Mouse (Mus musculus) lung, postnatal 0 days (tissue): Measurements from ENCODE around the gene Vps52. TPM values are rescaled to one million over a fixed set of nuclear protein-coding genes. Genes with fewer than 3 reads are reported as not detected.
"Not testable (repeated sequence)": the region's sequence is repeated elsewhere in the genome, so short reads cannot be mapped to it uniquely, and the experiment has no call there.

Experiments used
- ATAC-seq: fragments of 200-750 bp; cut with Nextera tagmentation; 2 replicates; pipeline ENCODE4 v1.8.0; 2017; ENCODE audit warnings: moderate library complexity
- DNase-seq: peaks from one replicate; pipeline ENCODE4 v3.0.0-alpha.2; 2016; ENCODE audit warnings: low spot score
- H3K27ac ChIP-seq: fragments of 300-500 bp; sonication (generic); 2 replicates; pipeline ENCODE4 v1.5.1; 2014; ENCODE audit warnings: antibody characterized with exemption, mild to moderate bottlenecking, low read length, mixed read lengths
- H3K27me3 ChIP-seq: fragments of 300-500 bp; sonication (generic); replicated peaks from 2 replicates; pipeline ENCODE4 v1.6.1; 2014; ENCODE audit warnings: low read length, mixed read lengths; ENCODE audit not compliant: insufficient read depth
- H3K36me3 ChIP-seq: fragments of 300-500 bp; sonication (generic); 2 replicates; pipeline ENCODE4 v1.6.1; 2014; ENCODE audit warnings: low read length, mixed read lengths; ENCODE audit not compliant: insufficient read depth
- H3K4me1 ChIP-seq: fragments of 300-500 bp; sonication (generic); 2 replicates; pipeline ENCODE4 v1.6.1; 2014; ENCODE audit warnings: antibody characterized with exemption, low read depth, low read length, mixed read lengths; ENCODE audit not compliant: insufficient read depth
- H3K4me2 ChIP-seq: fragments of 300-500 bp; sonication (generic); replicated peaks from 2 replicates; pipeline ENCODE4 v1.6.1; 2014; ENCODE audit warnings: low read depth, mild to moderate bottlenecking, low read length, moderate library complexity, mixed read lengths
- H3K4me3 ChIP-seq: fragments of 300-500 bp; sonication (generic); 2 replicates; pipeline ENCODE4 v1.5.1; 2014; ENCODE audit warnings: low read depth, low read length
- H3K9ac ChIP-seq: fragments of 300-500 bp; sonication (generic); replicated peaks from 2 replicates; pipeline ENCODE4 v1.6.1; 2014; ENCODE audit warnings: low read depth, mild to moderate bottlenecking
- H3K9me3 ChIP-seq: fragments of 300-500 bp; sonication (generic); 2 replicates; pipeline ENCODE4 v1.6.1; 2016; ENCODE audit warnings: low read length, mixed read lengths
- CTCF ChIP-seq: IDR thresholded peaks from 2 replicates; pipeline ENCODE4 v1.5.1; 2016; ENCODE audit warnings: antibody characterized with exemption, mild to moderate bottlenecking
- EP300 ChIP-seq: IDR thresholded peaks from 2 replicates; pipeline ENCODE4 v1.6.1; 2016; ENCODE audit warnings: antibody characterized with exemption, mild to moderate bottlenecking, control low read depth
- WGBS: fragments of 180-500 bp; shearing (Covaris S2); extraction: QIAGEN DNeasy Blood & Tissue Kit; methylation state at CpG from one replicate; pipeline ENCODE4 v1.1.7; 2014; 5-methylcytosine and 5-hydroxymethylcytosine counted together
- polyA plus RNA-seq: library from polyadenylated mRNA; unstranded; fragments of >200 nt; fragmentation: Nextera tagmentation; extraction: Ambion mirVana; gene quantifications from 2 replicates; pipeline ENCODE4 v1.2.1, GENCODE M21; 2015

Vps52 gene
- polyA plus RNA-seq, 1 experiment from 2014 or later, result 28.5 TPM

DNA sequence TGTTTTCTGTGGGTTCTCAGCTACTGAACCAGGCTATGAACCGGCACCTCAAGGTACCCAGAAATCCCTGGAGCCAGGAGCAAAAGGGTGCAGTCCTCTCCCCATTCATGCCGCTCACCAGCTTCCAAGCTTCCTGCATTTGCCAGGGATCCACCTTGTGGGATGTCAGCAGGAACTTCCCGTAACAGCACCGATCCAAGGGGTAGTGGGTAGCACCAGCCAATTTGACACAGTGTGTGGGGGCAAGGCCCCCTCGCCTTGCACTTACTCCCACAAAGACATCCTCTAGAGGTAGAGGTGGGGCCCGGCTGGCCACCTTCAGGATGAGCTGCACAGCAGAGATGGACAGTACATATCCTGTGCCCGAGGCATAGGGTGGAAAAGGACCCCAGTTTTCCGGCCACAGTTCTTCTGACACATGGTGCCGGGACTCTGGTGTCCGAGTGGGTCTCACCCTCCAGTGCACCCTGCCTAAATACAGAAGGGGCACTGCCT lies 5.4 kb upstream of the Vps52 start:
- Histone ChIP-seq H3K9ac (peak overlapping the region; percentile 37; the same call in 1 of the 2 replicates), H3K4me1 (peaks cover 12% of the 10 kb centered on the region; the same call in 1 of the 2 replicates), H3K27ac (no peak overlapping the region), H3K36me3 (peaks cover 4% of the 10 kb centered on the region; the same call in 1 of the 2 replicates), H3K27me3 (no peaks in the 10 kb centered on the region), H3K4me2 (peak overlapping the region; percentile 76), H3K4me3 (peak overlapping the region; percentile 42; the same call in 1 of the 2 replicates), H3K9me3 (no peaks in the 10 kb centered on the region)
- DNase-seq (no peak), ATAC-seq (no peak)
- WGBS, result 73% methylated on average over 10 of the region's 10 CpGs
- TF ChIP-seq CTCF (no peak), EP300 (no peak)

DNA sequence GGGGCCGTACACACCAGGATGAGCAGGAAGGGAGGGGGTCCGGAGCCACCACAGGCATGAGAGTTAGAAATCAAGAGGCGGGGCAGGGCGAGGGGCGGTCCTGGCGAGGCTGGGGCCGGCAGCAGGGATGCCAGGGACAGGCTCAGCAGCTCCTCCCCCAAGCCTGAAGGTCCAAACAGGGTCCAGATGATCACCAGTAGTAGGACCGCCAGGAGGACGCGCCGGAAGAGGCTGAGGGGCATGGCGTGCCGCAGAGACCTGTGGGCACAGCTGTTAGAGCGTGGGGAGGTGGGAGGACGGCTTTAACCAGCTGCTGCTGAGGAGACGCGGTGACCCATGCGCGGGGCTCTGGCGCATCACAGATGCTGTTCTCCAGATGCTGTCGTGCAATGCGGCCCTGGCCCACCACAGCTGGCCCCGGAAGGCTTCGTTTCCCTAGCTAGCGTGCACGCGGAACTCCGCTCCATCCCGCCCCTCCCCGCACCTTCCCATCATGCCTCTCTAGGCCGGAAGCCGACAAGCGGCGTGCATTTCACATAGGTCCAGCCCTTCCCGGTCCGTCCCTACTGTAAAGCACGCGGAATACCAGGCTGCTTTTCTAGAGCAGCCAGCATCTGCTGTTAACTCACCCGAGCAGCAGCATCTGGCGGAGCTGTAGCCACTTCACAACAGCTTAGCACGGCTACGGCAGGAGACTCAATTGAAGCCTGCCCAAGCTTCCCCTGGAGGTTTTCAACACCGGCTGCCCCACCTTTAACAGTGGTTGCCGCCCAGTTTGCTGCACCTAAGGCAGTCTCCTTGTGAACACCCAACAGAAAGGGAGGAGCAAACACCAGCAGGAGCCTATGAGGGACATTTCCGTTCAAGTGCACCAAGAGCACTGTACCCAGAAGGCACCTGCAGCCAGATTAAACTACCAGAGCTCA lies 4.3 kb upstream of the Vps52 start, which contains the start of gene B3galt4:
B3galt4 (minus strand) TSS at position 468 of the 926 bp plus-strand sequence.
- peaks cover 12% of the 10 kb centered on the region; the same call in 1 of the 2 replicates for H3K4me1 ChIP-seq
- peaks cover 4% of the 10 kb centered on the region; the same call in 1 of the 2 replicates for H3K36me3 ChIP-seq
- peak within 1 kb of the TSS; percentile 64 for H3K27ac ChIP-seq
- H3K4me2 ChIP-seq, result peak within 1 kb of the TSS; percentile 76
- H3K9ac ChIP-seq, result peak within 1 kb of the TSS; percentile 37
- WGBS, result 1% methylated on average over 44 of the region's 45 CpGs
- TF ChIP-seq CTCF (no peak; the same call in 1 of the 2 replicates), EP300 (no peak)
- ATAC-seq (peak; percentile 69), DNase-seq (peak; percentile 92)
- H3K4me3 ChIP-seq, result peak within 1 kb of the TSS; percentile 42
- no peaks in the 10 kb centered on the region for H3K27me3 ChIP-seq
- H3K9me3 ChIP-seq, result no peaks in the 10 kb centered on the region

DNA sequence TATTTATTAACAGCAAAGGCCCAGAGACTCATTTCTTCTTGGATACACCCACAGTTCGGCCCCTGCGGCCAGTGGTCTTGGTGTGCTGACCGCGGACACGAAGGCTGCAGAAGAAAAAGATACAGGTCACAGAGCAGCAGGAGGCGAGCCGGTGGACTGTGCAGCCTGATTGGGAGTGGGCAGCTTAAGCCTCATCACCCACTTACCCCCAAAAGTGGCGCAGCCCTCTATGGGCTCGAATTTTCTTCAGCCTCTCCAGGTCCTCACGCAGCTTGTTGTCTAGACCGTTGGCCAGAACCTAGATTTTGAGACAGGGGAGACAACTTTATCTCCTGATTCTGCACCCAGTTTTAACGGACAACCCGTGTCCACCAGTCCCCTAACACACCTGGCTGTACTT lies 3.6 kb upstream of the Vps52 start:
- WGBS, result 76% methylated on average over 13 of the region's 13 CpGs
- not testable (repeated sequence) for H3K27me3 ChIP-seq, H3K9me3 ChIP-seq, H3K36me3 ChIP-seq, H3K4me3 ChIP-seq, ATAC-seq, DNase-seq, H3K9ac ChIP-seq
- peaks cover 12% of the 10 kb centered on the region; the same call in 1 of the 2 replicates for H3K4me1 ChIP-seq
- H3K27ac ChIP-seq, result 0 out of 2 replicates have a peak overlapping the region, but pooled peaks have one; percentile 64
- H3K4me2 ChIP-seq, result peak overlapping the region; percentile 76

DNA sequence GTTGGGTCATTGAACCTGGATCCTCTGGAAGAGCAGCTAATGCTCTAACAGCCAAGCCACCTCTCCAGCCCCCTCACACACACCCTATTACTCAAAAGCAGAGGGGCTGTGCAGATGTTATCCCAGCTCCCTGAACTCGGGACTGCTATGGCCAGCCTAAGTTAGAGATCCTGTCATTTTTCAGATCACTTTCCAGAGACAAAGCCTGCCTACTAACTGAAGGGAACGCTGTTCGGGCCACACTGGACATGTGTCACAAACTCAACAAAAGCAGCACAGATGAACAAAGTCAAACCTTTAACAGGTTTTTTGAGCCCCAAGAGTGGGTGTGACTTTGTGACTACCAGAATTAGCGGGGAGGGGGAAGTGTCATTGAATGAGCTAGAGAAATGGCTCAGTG lies 2.7 kb upstream of the Vps52 start:
- peaks cover 12% of the 10 kb centered on the region; the same call in 1 of the 2 replicates for H3K4me1 ChIP-seq
- DNase-seq (no peak), ATAC-seq (no peak)
- H3K27ac ChIP-seq, result no peak overlapping the region
- no peaks in the 10 kb centered on the region for H3K27me3 ChIP-seq
- no peak overlapping the region for H3K4me2 ChIP-seq
- peaks cover 4% of the 10 kb centered on the region; the same call in 1 of the 2 replicates for H3K36me3 ChIP-seq
- TF ChIP-seq CTCF, result no peak
- no peak for TF ChIP-seq EP300
- H3K4me3 ChIP-seq, result no peak overlapping the region
- H3K9me3 ChIP-seq, result no peaks in the 10 kb centered on the region
- H3K9ac ChIP-seq, result no peak overlapping the region
- 74% methylated on average over 4 of the region's 4 CpGs for WGBS

DNA sequence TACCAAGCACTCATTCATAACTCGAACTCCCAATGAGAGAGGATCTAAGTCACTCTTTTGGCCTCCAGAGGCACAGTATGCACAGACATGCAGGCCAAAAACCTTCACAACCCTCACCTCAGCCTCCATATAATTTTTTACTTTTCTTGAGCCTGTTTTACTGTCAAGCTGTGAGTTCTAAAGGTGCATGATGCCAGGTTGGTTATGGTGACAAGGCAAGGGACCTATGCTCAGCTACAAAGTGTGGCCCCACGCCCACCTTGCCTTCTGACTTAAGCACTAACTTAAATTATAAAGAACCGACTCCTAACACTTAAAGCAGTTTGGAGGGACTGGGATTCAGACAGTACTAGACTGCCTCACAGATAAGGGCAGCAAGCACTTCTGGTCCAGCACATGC lies 2.3 kb upstream of the Vps52 start:
- Histone ChIP-seq H3K36me3 (peaks cover 4% of the 10 kb centered on the region; the same call in 1 of the 2 replicates), H3K4me2 (no peak overlapping the region), H3K4me3 (no peak overlapping the region), H3K27me3 (no peaks in the 10 kb centered on the region), H3K9me3 (no peaks in the 10 kb centered on the region), H3K27ac (no peak overlapping the region), H3K9ac (no peak overlapping the region), H3K4me1 (peaks cover 12% of the 10 kb centered on the region; the same call in 1 of the 2 replicates)
- WGBS, result 78% methylated on average over 3 of the region's 3 CpGs
- ATAC-seq, result no peak
- TF ChIP-seq CTCF, result no peak
- no peak for TF ChIP-seq EP300
- no peak for DNase-seq

DNA sequence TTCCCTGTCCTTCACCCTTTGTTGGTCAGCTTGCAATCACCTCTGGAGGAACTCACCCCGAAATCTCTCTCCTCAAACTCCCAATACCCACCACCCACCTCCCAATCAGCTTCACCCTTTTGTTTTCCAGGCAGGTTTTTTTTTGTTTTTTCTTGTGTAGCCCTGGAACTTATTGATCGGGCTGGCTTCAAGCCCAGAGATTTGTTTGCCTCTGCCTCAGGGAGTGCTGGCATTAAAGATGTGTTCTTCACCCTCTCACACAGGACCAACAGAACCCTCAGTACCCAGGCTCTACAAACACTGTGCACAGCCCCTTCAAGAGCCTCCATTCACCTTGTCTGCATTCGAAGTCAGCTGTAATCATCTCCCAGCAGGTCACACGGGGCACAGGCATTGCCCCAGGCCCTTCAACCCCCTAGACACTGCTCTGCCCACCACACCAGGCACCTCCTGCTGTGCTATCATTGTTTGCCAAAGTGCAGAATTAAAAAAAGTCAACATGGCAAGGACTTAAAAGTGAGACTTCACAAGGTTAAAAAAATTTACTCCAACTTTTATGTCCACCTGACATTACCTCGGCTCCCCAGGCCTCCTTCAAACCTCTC lies 1.5 kb upstream of the Vps52 start:
- H3K9ac ChIP-seq, result peak overlapping the region; percentile 96
- TF ChIP-seq EP300 (no peak), CTCF (no peak)
- H3K4me3 ChIP-seq, result peak overlapping the region; percentile 60
- no peaks in the 10 kb centered on the region for H3K9me3 ChIP-seq
- H3K4me1 ChIP-seq, result peaks cover 12% of the 10 kb centered on the region; the same call in 1 of the 2 replicates
- H3K36me3 ChIP-seq, result peaks cover 4% of the 10 kb centered on the region; the same call in 1 of the 2 replicates
- DNase-seq (no peak), ATAC-seq (no peak)
- no peak overlapping the region for H3K27ac ChIP-seq
- peak overlapping the region; percentile 67 for H3K4me2 ChIP-seq
- H3K27me3 ChIP-seq, result no peaks in the 10 kb centered on the region
- 35% methylated on average over 5 of the region's 5 CpGs for WGBS
